Mouse (Mus musculus): ENCODE data around the gene Pfdn6. TPM values are rescaled to one million over a fixed set of nuclear protein-coding genes. Genes with fewer than 3 reads are reported as not detected.
A peak's percentile ranks its signal among the peaks of the same experiment; 100 is the strongest.

Pfdn6 gene
- polyA plus RNA-seq, 1 experiment from 2014 or later: 145 TPM

DNA sequence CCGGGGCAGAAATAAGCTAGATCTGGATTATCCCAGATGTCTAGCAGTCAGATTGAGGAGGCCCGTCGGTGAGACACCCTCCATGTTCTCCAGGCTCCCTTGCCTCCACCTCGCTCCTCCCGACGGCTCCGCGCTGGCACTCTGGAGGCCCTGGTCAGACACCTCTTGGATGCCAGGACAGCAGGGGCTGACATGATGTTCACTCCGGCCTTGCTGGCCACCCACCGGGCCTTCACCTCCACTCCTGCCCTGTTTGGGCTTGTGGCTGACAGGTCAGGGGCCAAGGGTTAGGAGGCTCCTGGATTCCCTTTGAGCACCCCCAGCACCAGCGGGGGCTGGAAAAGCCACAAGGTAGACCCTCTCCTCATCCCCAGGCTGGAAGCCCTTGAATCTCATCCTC lies 8.2 kb downstream of the Pfdn6 start:
- no peaks in the 10 kb centered on the region for H3K4me1 ChIP-seq (ENCODE audit: insufficient read depth)
- no peaks in the 10 kb centered on the region for H3K9me3 ChIP-seq (ENCODE audit: low read depth, low read length)
- no peak overlapping the region for H3K4me2 ChIP-seq
- DNase-seq (no peak), ATAC-seq (ENCODE audit: insufficient read depth) (no peak)
- no peak overlapping the region for H3K27ac ChIP-seq (ENCODE audit: low read depth)
- no peak overlapping the region for H3K4me3 ChIP-seq (ENCODE audit: low read depth, low read length)
- no peak for TF ChIP-seq CTCF (IDR thresholded peaks at IDR 0.05; ENCODE audit: low read depth)
- peaks cover 33% of the 10 kb centered on the region; the same call in 1 of the 2 replicates for H3K36me3 ChIP-seq (ENCODE audit: insufficient read depth)
- 83% methylated on average over 11 of the region's 11 CpGs for WGBS
- no peak overlapping the region for H3K9ac ChIP-seq
- H3K27me3 ChIP-seq (ENCODE audit: insufficient read depth, low read length): no peaks in the 10 kb centered on the region

DNA sequence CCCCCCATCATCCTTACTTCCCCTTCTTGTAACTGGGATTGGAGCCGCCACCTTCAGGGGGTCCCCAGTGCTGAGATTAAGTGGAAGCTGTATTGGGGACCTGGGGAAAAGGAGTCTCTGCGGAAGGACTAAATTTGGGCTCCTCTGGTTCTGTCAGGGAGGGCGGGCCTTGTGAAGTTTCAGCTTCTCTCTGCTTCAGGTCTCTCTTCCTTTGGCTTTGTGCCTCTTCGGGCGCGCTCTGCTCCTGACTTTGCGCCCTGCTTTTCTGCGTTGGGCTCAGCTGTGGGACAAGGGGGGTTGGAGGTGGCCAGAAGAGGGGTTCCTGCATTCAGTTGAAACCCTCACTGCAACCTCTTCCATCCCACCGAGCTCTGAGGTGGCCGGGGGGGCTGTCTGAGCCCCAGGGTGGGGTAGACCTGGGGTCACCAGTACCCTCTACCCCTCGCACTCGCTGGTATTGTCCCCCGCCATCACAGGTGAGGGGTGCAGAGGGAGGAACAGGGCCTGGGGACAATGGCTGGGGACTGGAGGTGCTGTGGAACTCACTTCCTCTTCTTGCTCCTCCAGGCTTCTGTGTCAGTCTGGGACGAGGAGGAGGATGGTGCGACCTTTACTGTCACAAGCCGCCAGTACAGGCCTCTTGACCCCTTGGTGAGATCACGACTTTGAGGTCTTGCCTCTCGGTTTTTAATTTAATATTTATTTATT lies 8.8 kb downstream of the Pfdn6 start:
- DNase-seq (no peak), ATAC-seq (ENCODE audit: insufficient read depth) (no peak)
- H3K4me1 ChIP-seq (ENCODE audit: insufficient read depth): no peaks in the 10 kb centered on the region
- H3K9me3 ChIP-seq (ENCODE audit: low read depth, low read length): no peaks in the 10 kb centered on the region
- 38% methylated on average over 18 of the region's 18 CpGs for WGBS
- TF ChIP-seq CTCF (IDR thresholded peaks at IDR 0.05; ENCODE audit: low read depth): no peak
- no peaks in the 10 kb centered on the region for H3K27me3 ChIP-seq (ENCODE audit: insufficient read depth, low read length)
- H3K4me3 ChIP-seq (ENCODE audit: low read depth, low read length): peak overlapping the region; percentile 83
- H3K4me2 ChIP-seq: peak overlapping the region; percentile 99
- no peak overlapping the region for H3K27ac ChIP-seq (ENCODE audit: low read depth)
- H3K9ac ChIP-seq: peak overlapping the region; percentile 81
- H3K36me3 ChIP-seq (ENCODE audit: insufficient read depth): peaks cover 31% of the 10 kb centered on the region; the same call in 1 of the 2 replicates

DNA sequence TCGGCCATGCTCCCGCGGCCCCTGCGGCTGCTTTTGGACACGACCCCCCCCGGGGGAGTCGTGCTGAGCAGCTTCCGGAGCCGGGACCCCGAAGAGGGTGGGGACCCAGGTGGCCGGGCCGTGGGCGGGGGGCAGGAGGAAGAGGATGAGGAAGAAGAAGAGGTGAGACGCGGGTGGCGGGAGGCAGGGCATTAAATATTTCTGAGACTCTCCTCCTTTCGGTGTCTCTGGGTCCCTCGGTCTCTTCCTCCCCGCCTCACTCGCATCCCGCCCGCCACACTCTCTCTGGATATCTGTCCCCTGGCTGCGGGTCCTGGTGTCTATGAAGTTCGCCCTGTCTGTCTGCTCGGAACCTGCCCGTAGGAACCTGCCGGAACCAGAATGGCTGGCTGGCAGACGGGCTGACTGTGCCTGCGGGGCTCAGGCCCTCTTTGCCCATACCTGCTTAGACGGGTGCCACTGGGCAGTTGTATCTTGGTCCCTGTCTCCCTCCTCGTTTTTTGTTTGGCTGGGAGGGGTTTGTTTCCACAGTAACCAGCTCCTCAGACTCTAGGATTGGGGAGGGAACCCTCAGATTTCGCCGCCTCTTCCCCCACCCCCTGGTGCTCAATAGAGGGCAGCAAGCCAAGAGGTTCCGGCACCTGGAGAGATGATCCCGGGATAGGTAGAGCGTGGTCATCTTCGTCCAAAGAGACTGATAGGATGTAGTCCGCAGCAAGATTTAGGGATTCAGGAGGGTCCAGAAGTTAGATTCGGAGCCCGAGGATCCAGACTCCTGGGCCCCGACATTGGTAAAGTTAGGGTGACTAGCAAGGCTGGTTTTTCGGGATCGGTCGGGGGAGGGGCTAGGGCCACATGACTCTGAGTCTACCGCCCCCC lies 9.6 kb downstream of the Pfdn6 start:
- no peaks in the 10 kb centered on the region for H3K4me1 ChIP-seq (ENCODE audit: insufficient read depth)
- TF ChIP-seq CTCF (IDR thresholded peaks at IDR 0.05; ENCODE audit: low read depth): no peak
- H3K27ac ChIP-seq (ENCODE audit: low read depth): peak overlapping the region; percentile 95
- peak overlapping the region; percentile 99 for H3K4me2 ChIP-seq
- peak overlapping the region; percentile 83 for H3K4me3 ChIP-seq (ENCODE audit: low read depth, low read length)
- DNase-seq (peak; percentile 62), ATAC-seq (ENCODE audit: insufficient read depth) (peak; percentile 16; the same call in 1 of the 2 replicates)
- H3K36me3 ChIP-seq (ENCODE audit: insufficient read depth): peaks cover 28% of the 10 kb centered on the region; the same call in 1 of the 2 replicates
- no peaks in the 10 kb centered on the region for H3K27me3 ChIP-seq (ENCODE audit: insufficient read depth, low read length)
- no peaks in the 10 kb centered on the region for H3K9me3 ChIP-seq (ENCODE audit: low read depth, low read length)
- H3K9ac ChIP-seq: peak overlapping the region; percentile 81
- under 1% methylated on average over 45 of the region's 45 CpGs for WGBS

DNA sequence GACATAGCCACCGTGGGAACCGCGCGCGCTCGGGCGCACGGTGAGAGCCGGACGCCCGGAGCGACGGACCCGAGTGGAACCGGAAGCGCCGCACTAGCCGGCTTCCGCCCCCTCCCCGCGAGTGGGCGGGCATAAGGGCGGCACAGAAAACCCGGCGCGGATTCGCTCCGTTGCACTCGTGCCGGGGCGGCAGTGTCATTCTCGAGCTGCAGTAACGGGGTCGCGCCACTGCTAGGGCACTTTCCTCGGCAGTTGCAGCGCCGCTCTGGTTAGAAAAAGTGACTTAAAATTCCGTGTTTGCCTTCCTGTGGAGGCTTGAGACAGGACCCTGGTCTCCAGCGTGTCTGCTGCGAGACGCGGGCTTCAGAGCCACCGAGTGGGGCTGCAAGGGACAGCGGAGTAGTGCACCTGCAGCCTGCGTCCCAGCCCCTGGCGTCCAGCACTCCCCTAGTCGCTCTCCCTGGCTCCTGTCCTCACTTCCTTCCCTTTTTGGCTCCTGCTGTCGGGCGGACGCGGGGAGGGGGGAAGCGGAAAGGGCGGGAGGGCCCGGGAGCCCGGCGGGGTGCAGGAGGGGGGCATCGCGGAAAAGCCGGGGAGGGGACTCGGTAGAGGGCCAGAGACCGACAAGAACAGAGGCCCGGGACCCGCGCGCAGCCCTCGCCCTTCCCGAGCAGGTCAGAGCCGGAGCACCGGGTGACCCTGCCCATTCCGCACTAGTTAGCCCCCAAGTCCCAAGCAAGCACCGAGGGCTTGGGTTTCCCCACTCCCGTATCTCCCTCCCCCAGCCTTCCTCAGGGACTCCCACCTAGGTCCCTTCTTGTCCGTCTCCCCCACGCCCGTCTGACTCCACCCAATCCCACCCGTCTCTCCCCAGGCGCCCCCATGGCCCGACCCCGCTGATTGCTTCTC lies 10.5 kb downstream of the Pfdn6 start, which contains the start of gene Rgl2:
Gene Rgl2 (plus strand): TSS at position 173 of the 909 bp plus-strand sequence.
- peak; percentile 97 for DNase-seq
- Histone ChIP-seq H3K27ac (ENCODE audit: low read depth) (peak within 1 kb of the TSS; percentile 95), H3K36me3 (ENCODE audit: insufficient read depth) (peaks cover 22% of the 10 kb centered on the region; the same call in 1 of the 2 replicates), H3K4me3 (ENCODE audit: low read depth, low read length) (peak within 1 kb of the TSS; percentile 83), H3K4me1 (ENCODE audit: insufficient read depth) (no peaks in the 10 kb centered on the region), H3K9ac (peak within 1 kb of the TSS; percentile 81), H3K27me3 (ENCODE audit: insufficient read depth, low read length) (no peaks in the 10 kb centered on the region), H3K9me3 (ENCODE audit: low read depth, low read length) (no peaks in the 10 kb centered on the region), H3K4me2 (peak within 1 kb of the TSS; percentile 99)
- under 1% methylated on average over 75 of the region's 80 CpGs for whole genome bisulfite sequencing
- peak; percentile 57 for TF ChIP-seq CTCF (IDR thresholded peaks at IDR 0.05; ENCODE audit: low read depth)
- peak; percentile 85 for ATAC-seq (ENCODE audit: insufficient read depth)

DNA sequence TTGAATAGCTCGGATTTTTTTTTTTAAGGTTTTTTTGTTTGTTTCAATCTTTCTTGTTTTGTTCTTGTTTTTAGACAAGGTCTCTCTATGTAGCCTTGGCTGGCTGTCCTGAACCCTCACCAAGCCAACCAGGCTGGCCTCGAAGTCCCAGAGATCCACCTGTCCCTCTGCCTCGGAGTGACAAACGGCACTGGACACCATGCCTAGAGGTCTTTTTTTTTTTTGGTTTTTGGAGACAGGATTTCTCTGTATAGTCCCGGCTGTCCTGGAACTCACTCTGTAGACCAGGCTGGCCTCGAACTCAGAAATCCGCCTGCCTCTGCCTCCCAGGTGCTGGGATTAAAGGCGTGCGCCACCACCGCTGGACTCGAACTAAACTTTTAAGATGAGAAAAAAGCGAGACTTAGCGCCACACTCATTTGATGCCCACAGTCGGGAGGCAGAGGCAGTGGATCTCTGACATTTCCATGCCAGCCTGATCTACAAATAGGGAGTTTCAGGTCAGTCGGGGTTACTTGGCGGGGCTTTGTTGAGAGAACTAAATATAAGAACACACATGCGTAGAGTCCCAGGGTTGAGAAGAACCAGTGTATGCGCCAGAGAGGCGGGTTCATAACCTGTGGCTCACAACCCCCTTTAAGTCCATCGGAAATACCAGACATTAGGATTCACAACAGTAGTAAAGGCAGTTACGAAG lies 11.7 kb downstream of the Pfdn6 start:
- DNase-seq: no peak
- H3K27ac ChIP-seq (ENCODE audit: low read depth): peak overlapping the region; percentile 95; the same call in 1 of the 2 replicates
- H3K4me3 ChIP-seq (ENCODE audit: low read depth, low read length): peak overlapping the region; percentile 83
- no peak for ATAC-seq (ENCODE audit: insufficient read depth)
- 59% methylated on average over 21 of the region's 21 CpGs for WGBS
- H3K4me2 ChIP-seq: peak overlapping the region; percentile 99
- H3K27me3 ChIP-seq (ENCODE audit: insufficient read depth, low read length): no peaks in the 10 kb centered on the region
- no peaks in the 10 kb centered on the region for H3K9me3 ChIP-seq (ENCODE audit: low read depth, low read length)
- no peak for TF ChIP-seq CTCF (IDR thresholded peaks at IDR 0.05; ENCODE audit: low read depth)
- H3K4me1 ChIP-seq (ENCODE audit: insufficient read depth): no peaks in the 10 kb centered on the region
- H3K36me3 ChIP-seq (ENCODE audit: insufficient read depth): peaks cover 10% of the 10 kb centered on the region; the same call in 1 of the 2 replicates
- peak overlapping the region; percentile 81 for H3K9ac ChIP-seq

Data from lung, embryonic 14.5 days (tissue).